Mouse (Mus musculus): ENCODE results near the gene Areg.

Gene Areg

GRCm38 (mm10) chr5:91176397-91176796 lies 37.0 kb downstream of the Areg start:
- DNase-seq, result no peak

- DNase-seq, result no peak
Observed at GRCm38 (mm10) chr5:91194572-91194971, 55.2 kb downstream of the Areg start.

All from cerebellum, postnatal 25 days (tissue).